Mouse (Mus musculus): ENCODE results near the gene Hrh2.

- TF ChIP-seq CTCF (IDR thresholded peaks at IDR 0.05; ENCODE audit: low read depth) (no peak), EP300 (IDR thresholded peaks at IDR 0.05; ENCODE audit: low read depth) (no peak)
These were observed 26.9 kb upstream of the Hrh2 start for GRCm38 (mm10) chr13:54165066-54165465.
